Mouse (Mus musculus) limb, embryonic 14.5 days (tissue): Measurements from ENCODE around the gene Hadhb. TPM values are rescaled to one million over a fixed set of nuclear protein-coding genes. Genes with fewer than 3 reads are reported as not detected.

ENCODE experiments used
- ATAC-seq: fragments of 200-750 bp; cut with Nextera tagmentation; 2 replicates; pipeline ENCODE4 v1.8.0; 2017; ENCODE audit warnings: low read depth, moderate number of reproducible peaks, moderate TSS enrichment; ENCODE audit not compliant: low FRiP score
- DNase-seq: peaks from one replicate; pipeline ENCODE4 v3.0.0-alpha.2; 2015; ENCODE audit warnings: low spot score
- H3K27ac ChIP-seq: fragments of 300-500 bp; sonication (generic); replicated peaks from 2 replicates; pipeline ENCODE4 v1.5.1; 2014; ENCODE audit warnings: low read depth, mild to moderate bottlenecking, low read length, moderate library complexity, mixed read lengths
- H3K27me3 ChIP-seq: fragments of 300-500 bp; sonication (generic); 2 replicates; pipeline ENCODE4 v1.6.1; 2014; ENCODE audit warnings: low read length, mixed read lengths; ENCODE audit not compliant: control insufficient read depth, insufficient read depth
- H3K36me3 ChIP-seq: fragments of 300-500 bp; sonication (generic); 2 replicates; pipeline ENCODE4 v1.6.1; 2014; ENCODE audit warnings: mild to moderate bottlenecking, low read length, moderate library complexity, mixed read lengths; ENCODE audit not compliant: control insufficient read depth, insufficient read depth
- H3K4me1 ChIP-seq: fragments of 300-500 bp; sonication (generic); 2 replicates; pipeline ENCODE4 v1.6.1; 2014; ENCODE audit warnings: antibody characterized with exemption, low read length, mixed read lengths; ENCODE audit not compliant: control insufficient read depth, insufficient read depth
- H3K4me2 ChIP-seq: fragments of 300-500 bp; sonication (generic); replicated peaks from 2 replicates; pipeline ENCODE4 v1.6.1; 2014; ENCODE audit warnings: low read depth, mild to moderate bottlenecking, low read length, moderate library complexity; ENCODE audit not compliant: severe bottlenecking
- H3K4me3 ChIP-seq: fragments of 300-500 bp; sonication (generic); replicated peaks from 2 replicates; pipeline ENCODE4 v1.5.1; 2014; ENCODE audit warnings: low read length
- H3K9ac ChIP-seq: fragments of 300-500 bp; sonication (generic); 2 replicates; pipeline ENCODE4 v1.6.1; 2014; ENCODE audit warnings: mild to moderate bottlenecking, low read depth, low read length, moderate library complexity; ENCODE audit not compliant: severe bottlenecking
- H3K9me3 ChIP-seq: fragments of 300-500 bp; sonication (generic); 2 replicates; pipeline ENCODE4 v1.6.1; 2016; ENCODE audit warnings: low read length; ENCODE audit not compliant: control insufficient read depth
- POLR2A ChIP-seq: fragments of 200-500 bp; IDR thresholded peaks from 2 replicates; pipeline ENCODE4 v1.8.0; 2012; ENCODE audit warnings: inconsistent platforms, mild to moderate bottlenecking, moderate library complexity, borderline replicate concordance; ENCODE audit not compliant: insufficient read depth, insufficient read length; ENCODE audit errors: extremely low read depth
- WGBS: fragments of 180-500 bp; shearing (Covaris S2); extraction: QIAGEN DNeasy Blood & Tissue Kit; methylation state at CpG from one replicate; pipeline ENCODE4 v1.1.7; 2014; 5-methylcytosine and 5-hydroxymethylcytosine counted together
- polyA plus RNA-seq, 2 experiments: library from polyadenylated mRNA; depleted of rRNA in 1 of 2; stranded (reverse) in 1 of 2; unstranded in 1 of 2; fragments of >200 nt; fragmentation: Nextera tagmentation in 1 of 2; extraction: Ambion mirVana in 1 of 2; gene quantifications; 2 replicates each; pipeline versions ENCODE4 v1.2.1 to v1.2.3; 2012 to 2014

Gene Hadhb
- polyA plus RNA-seq, 2 experiments: 74.3 to 128 TPM

DNA sequence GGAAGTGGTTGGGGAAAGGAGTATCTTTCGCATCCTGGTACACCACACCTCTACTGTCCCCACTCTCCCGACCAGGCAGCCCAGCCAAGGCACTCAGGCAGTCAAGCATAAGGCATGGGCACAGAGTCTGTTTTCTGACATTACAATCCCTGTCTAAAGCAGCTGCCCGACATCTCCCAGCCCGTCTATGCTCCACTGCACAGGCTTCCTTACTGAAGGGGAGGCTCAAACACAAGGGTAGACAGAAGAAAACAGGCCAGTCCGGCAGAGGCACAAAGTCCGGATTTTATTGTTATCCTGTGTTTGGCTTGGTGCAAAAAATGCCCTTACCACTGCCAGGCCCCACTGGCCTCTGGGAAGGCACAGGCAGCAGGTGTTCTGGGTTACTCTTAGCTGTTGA lies 35.9 kb upstream of the Hadhb start:
- no peaks in the 10 kb centered on the region for H3K9me3 ChIP-seq
- H3K27ac ChIP-seq: no peak overlapping the region
- DNase-seq: no peak
- no peak for TF ChIP-seq POLR2A
- H3K9ac ChIP-seq: no peak overlapping the region
- no peaks in the 10 kb centered on the region; the same call in 1 of the 2 replicates for H3K4me1 ChIP-seq
- no peak for ATAC-seq
- peaks cover 15% of the 10 kb centered on the region; the same call in 1 of the 2 replicates for H3K27me3 ChIP-seq
- no peak overlapping the region for H3K4me2 ChIP-seq
- H3K36me3 ChIP-seq: peaks cover 72% of the 10 kb centered on the region
- no peak overlapping the region for H3K4me3 ChIP-seq
- 92% methylated on average over 6 of the region's 6 CpGs for WGBS

DNA sequence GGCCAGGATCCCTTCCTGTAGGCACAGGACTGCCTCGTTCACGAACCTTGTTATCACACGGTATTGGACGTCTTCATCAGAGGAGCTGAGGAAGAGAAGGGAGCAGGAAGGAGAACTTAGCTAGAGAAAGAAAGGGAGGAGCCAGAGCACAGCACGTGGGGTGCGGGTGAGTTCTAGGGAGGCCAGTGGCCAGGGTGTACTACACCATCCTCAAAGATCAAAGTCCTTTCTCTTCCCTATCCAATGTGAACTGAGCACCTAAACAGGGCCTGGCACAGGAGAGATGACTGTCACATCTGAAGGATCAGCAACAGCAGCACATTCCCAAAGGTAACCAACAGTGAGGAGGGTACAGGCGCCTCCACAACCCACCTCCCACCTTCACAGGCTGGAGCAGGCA lies 34.9 kb upstream of the Hadhb start:
- no peak overlapping the region for H3K4me3 ChIP-seq
- no peak overlapping the region for H3K4me2 ChIP-seq
- H3K36me3 ChIP-seq: peaks cover 81% of the 10 kb centered on the region
- TF ChIP-seq POLR2A: no peak
- no peaks in the 10 kb centered on the region for H3K9me3 ChIP-seq
- no peak for DNase-seq
- H3K9ac ChIP-seq: no peak overlapping the region
- 90% methylated on average over 7 of the region's 7 CpGs for WGBS
- H3K27me3 ChIP-seq: peaks cover 11% of the 10 kb centered on the region; the same call in 1 of the 2 replicates
- no peaks in the 10 kb centered on the region for H3K4me1 ChIP-seq
- no peak overlapping the region for H3K27ac ChIP-seq
- no peak for ATAC-seq

GRCm38 (mm10) chr5:30122481-30122880 lies 32.6 kb upstream of the Hadhb start:
- no peak for ATAC-seq
- 94% methylated on average over 6 of the region's 6 CpGs for WGBS
- DNase-seq: no peak
- Histone ChIP-seq H3K9me3 (no peaks in the 10 kb centered on the region), H3K4me2 (no peak overlapping the region), H3K27ac (no peak overlapping the region), H3K4me3 (no peak overlapping the region), H3K36me3 (peaks cover 96% of the 10 kb centered on the region), H3K9ac (no peak overlapping the region), H3K4me1 (no peaks in the 10 kb centered on the region), H3K27me3 (no peaks in the 10 kb centered on the region)
- TF ChIP-seq POLR2A: no peak

DNA sequence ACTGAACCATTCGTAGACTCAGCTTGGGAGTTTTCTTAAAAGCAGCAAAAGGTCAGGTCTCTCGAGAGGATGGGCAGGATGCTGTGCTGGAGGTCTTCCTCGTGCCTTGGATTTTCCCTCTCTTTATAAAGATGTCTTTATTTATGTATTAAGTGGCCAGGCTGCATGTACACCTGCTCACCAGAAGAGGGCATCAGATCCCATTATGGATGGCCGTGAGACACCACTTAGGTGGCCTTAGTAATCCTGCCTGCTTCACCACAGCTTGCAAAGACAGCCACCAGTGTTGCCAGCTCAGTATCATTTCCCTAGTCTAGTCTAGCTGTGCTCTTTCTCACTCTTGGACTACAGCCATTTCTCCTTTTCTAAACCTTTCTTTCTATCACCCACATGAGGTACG lies 29.5 kb upstream of the Hadhb start:
- TF ChIP-seq POLR2A: no peak
- Histone ChIP-seq H3K36me3 (peaks cover 93% of the 10 kb centered on the region), H3K9ac (no peak overlapping the region), H3K9me3 (no peaks in the 10 kb centered on the region), H3K4me1 (no peaks in the 10 kb centered on the region), H3K27ac (no peak overlapping the region), H3K27me3 (no peaks in the 10 kb centered on the region), H3K4me2 (no peak overlapping the region), H3K4me3 (no peak overlapping the region)
- DNase-seq (peak; percentile 34), ATAC-seq (no peak)
- 51% methylated on average over 5 of the region's 5 CpGs for WGBS

DNA sequence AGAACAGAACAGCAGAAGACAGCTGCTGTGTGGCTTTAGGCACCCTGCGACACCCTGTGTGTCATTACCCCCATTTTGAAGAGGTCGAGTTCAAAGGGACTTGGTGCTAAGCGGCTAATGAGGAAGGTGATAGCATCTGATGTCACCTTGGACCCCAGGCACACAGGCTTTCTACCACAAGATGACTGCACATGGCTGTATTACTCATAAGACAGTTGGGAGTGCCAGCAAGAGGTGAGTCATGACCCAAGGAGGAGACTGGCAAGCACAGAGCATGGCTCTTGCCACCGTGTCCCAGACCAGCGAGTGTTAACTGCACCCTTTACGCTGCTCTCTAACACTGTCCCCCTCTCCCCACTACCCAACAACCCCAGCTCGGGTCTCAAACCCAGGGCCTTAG lies 28.3 kb upstream of the Hadhb start:
- Histone ChIP-seq H3K9me3 (no peaks in the 10 kb centered on the region), H3K27ac (no peak overlapping the region), H3K27me3 (no peaks in the 10 kb centered on the region), H3K4me2 (no peak overlapping the region), H3K36me3 (peaks cover 87% of the 10 kb centered on the region), H3K4me3 (no peak overlapping the region), H3K9ac (no peak overlapping the region), H3K4me1 (no peaks in the 10 kb centered on the region)
- TF ChIP-seq POLR2A: no peak
- DNase-seq (no peak), ATAC-seq (no peak)
- WGBS: 83% methylated on average over 7 of the region's 7 CpGs
